Mouse (Mus musculus) spleen, adult 18-20 months (tissue): ENCODE data around the gene Ubash3b.

Experiments used
- DNase-seq, 2 experiments: peaks; one replicate each; pipeline ENCODE4 v3.0.0; 2022; ENCODE audit warnings: mixed read lengths in 2 of 2

The Ubash3b gene

GRCm38 (mm10) chr9:41087831-41088383 is 73.6 kb downstream of the Ubash3b start:
- DNase-seq: no peak

- DNase-seq: no peak
Observed at GRCm38 (mm10) chr9:41084191-41084901, 77.2 kb downstream of the Ubash3b start.

DNA sequence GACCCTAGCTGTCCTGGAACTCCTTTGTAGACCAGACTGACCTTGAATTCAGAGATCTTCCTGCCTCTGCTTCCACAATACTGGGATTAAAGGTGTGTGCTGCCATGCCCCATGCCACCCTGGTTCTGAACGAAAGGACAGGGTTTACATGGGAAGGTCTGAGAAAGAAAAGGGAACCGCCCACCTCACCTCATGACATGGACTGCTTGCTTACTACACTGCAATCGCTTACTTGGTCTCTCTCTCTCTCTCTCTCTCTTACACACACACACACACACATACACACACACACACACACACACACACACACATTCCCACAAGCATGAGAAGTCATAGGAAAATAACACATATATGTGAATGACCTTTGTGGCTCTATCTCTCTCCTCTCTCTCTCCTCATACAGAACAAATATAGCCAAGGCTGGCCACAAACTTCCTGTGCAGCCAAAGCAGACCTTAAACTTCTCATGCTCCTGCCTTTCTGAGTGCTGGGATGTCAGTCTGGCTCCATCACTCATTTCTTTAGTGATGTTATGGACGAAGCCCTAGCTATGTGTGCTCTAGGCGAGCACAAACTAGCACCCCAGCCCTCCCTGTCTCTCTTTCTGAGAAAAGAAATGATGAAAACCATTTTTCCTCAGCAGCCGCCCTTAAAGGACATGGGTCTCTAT is 78.0 kb downstream of the Ubash3b start:
- no peak for DNase-seq

- no peak for DNase-seq
Observed at GRCm38 (mm10) chr9:41082891-41083290, 78.6 kb downstream of the Ubash3b start.

- peak in 1 of 2 experiments; percentile 51 for DNase-seq
Observed at GRCm38 (mm10) chr9:41080877-41081276, 80.6 kb downstream of the Ubash3b start.

DNA sequence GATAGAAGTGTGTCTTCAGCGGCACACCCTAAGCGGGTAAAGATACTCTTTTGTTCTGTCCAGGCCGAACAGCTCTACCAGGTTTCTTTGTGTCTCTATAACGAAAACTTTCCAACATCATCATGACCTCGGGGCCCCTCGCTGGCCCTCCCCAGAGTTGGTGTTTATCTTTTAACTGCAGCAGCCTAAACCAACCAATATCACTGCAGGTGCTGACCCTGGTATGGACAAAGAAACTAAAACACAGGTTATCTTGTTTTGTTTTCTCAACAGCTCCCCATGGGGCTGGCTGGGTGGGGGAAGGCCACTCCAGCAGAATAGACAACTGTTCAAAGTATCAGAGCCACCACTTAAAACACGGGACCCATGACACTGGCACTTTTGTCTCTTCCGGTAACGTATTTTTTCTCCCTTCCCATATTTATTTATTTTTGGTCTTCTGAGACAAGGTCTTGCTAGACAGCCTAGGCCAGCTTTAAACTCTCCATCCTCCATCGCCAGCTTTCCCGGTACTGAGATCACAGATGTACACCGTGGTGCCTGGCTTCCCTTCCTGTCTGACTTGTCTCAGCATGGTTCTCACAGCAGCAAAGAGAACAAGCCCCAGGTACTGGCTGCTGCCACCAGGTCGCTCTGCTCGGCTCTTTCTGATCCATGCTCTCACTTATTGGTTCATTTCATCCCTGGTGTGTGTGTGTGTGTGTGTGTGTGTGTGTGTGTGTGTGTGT is 81.9 kb downstream of the Ubash3b start:
- no peak for DNase-seq

DNA sequence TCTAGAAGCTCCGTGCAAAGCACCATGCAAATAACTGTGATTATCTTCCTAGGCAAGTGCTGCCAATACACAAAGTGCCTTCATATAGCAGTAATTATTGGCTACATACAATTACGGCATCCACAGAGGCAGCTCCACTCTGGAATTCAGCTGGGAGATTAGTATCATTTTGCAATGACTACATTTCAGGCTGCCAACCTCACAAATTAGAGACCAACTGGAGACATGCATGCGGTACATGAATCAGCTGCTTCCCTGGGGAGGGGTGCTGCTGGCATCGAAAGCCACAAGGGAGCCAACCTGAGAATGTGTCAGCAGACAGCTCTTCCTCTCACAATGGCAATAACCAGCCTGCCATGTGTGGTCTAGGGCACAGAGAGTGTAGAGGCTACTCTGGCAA is 83.3 kb downstream of the Ubash3b start:
- DNase-seq: no peak

- DNase-seq: no peak
Observed at GRCm38 (mm10) chr9:41076150-41076549, 85.3 kb downstream of the Ubash3b start.

DNA sequence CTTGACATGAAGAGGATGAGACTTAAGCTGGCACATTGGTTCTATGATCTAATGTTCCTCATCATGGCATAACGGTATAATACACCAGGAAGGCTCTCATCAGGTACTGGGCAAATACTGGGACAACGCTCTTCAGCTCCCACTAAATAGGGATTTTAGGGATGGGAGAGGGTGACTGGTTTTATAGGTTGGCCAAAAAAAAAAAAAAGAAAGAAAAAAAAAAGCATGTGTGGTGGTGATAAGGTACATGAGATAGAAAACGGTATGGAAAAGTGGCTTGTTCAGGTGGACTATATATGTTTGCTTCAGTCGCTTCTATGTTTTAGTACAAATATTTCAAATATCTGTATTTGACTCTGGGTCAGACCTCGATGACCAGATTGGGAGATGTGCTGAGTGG is 86.0 kb downstream of the Ubash3b start:
- DNase-seq: no peak

GRCm38 (mm10) chr9:41073196-41074009 is 88.1 kb downstream of the Ubash3b start:
- DNase-seq: peak; percentile 61 to 63

GRCm38 (mm10) chr9:41072786-41073185 is 88.7 kb downstream of the Ubash3b start:
- peak; percentile 43 to 48 for DNase-seq

- peak in 1 of 2 experiments; percentile 41 for DNase-seq
Observed at GRCm38 (mm10) chr9:41071906-41072511, 89.5 kb downstream of the Ubash3b start.

GRCm38 (mm10) chr9:41070761-41071181 is 90.7 kb downstream of the Ubash3b start:
- DNase-seq: peak; percentile 27 to 40

DNA sequence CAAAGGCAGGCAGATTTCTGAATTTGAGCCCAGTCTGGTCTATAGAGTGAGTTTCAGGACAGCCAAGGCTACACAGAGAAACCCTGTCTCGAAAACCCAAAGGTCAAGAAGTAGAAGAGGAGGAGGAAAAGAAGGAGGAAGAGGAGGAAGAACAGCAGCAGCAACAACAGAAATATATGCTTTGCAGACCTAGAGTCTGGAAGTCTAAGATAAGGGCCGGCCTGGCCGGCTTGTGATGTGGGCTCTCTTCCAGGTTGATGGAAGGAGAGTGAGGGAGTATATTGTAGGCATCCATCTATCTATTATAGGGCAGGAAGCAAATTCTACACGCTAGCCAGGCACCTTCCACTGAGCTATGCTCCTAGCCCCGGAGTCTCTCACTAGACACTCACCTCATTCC is 92.0 kb downstream of the Ubash3b start:
- no peak for DNase-seq

DNA sequence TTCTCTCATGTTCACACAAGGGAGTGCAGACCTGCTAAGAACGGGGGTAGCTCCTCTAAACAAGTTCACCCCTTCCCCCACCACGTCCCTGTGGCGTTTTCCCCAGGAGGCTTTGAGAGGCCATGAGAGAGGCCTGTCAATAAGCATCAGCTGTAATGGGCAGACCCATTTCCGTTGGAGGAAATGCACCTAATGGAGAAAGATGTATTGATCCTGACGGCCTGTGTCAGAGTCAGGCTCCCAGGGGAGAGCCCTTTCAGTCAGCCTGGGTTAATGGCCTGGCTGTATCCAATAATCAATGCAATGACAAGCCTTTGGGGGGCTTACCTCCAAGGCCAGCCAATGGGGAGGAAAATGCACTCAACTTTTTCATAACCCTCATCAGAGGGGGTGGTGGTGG is 100.1 kb downstream of the Ubash3b start:
- no peak for DNase-seq

DNA sequence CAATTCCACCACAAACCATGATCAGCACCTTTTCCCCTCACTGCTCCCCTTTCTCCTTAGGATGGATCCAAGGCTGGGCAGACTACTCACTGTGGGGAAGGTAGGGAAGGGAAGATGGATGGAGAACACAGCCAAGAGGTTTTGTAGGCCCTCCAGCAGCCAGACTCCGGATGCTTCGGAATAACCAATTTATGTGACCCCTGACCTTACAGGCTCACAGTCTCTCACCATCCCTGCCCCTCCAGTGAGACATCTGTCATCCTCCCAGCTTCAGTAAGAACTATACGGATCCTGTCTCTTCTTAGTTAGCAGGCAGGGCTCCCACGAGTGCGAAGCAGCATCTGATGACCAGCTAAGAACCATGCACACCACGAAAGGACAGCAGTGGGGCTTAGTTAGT is 100.9 kb downstream of the Ubash3b start:
- DNase-seq: no peak

- no peak for DNase-seq
Observed at GRCm38 (mm10) chr9:41058765-41059535, 102.5 kb downstream of the Ubash3b start.

GRCm38 (mm10) chr9:41054166-41054565 is 107.3 kb downstream of the Ubash3b start:
- no peak for DNase-seq

- DNase-seq: no peak
Observed at GRCm38 (mm10) chr9:41053478-41053877, 108.0 kb downstream of the Ubash3b start.

GRCm38 (mm10) chr9:41051080-41051932 is 110.2 kb downstream of the Ubash3b start:
- DNase-seq: no peak
